Mouse (Mus musculus) cerebellum, postnatal 10 days (tissue): ENCODE measurements around the gene 0610012G03Rik.
A peak's percentile ranks its signal among the peaks of the same experiment; 100 is the strongest.
"Not testable (repeated sequence)": the region's sequence is repeated elsewhere in the genome, so short reads cannot be mapped to it uniquely, and the experiment has no call there.

ENCODE experiments used
- DNase-seq, 2 experiments: peaks; one replicate each; pipeline ENCODE4 v3.0.0; 2021; ENCODE audit warnings: mixed read lengths in 2 of 2

Gene 0610012G03Rik

DNA sequence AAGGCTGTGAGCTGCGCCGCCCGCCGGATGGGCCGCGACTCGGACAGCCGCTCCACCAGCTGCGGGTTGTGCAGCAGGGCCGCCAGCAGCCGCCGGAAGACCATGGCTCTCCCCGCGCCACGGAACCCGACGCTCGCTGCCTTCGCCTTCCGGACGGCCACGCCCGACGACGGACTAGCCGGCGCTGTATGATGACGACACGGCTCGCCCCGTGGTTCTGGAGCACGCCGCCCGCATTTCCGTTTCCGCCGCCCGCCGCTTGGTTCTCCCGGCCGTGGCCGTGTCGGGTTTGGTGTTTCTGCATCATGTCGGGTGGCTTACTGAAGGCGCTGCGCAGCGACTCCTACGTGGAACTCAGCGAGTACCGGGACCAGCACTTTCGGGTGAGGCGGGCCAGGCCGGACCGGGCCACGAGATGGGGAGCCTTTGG is at the start of gene 0610012G03Rik, which contains the start of gene Ncbp2:
TSS of gene 0610012G03Rik (minus strand) at position 150 of the 430 bp plus-strand sequence.
TSS of gene Ncbp2 (plus strand) at position 169 of the 430 bp plus-strand sequence.
- DNase-seq: peak; percentile 99

DNA sequence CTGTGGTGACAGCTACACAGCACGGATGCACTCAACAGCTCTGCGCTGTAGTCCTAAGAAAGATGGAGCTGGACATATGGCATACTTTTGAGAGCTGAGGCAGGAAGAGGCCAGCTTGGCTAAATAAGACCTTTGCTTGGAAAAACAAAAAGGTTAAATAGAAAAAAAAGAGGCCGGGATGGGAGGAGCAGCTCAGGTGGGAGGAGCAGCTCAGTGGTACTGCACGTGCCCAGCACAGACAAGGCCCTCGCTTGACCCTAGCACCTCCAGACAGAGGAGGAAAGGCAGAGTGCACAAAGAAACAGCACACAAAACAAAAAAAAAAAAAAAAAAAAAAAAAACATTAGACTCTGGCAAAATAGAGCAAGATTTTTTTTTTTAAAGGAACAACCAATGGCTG is 48.1 kb upstream of the 0610012G03Rik start:
- no peak for DNase-seq

DNA sequence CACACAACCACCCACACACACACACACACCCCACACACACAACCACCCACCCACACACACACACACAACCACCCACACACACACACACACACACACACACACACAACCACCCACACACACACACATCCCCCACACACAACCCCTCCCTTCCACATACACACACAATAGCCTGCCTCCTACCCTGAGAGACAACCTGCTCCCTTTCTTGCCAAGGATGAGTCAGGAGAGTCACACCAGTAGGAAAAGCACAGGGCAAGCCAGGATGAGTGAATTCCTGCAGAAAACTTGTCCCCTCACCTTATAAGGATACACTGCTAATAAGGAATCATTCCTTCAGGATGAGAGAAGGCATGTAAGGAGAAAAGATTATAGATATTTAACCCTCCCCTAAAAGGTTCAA is 45.7 kb upstream of the 0610012G03Rik start:
- DNase-seq: no peak

DNA sequence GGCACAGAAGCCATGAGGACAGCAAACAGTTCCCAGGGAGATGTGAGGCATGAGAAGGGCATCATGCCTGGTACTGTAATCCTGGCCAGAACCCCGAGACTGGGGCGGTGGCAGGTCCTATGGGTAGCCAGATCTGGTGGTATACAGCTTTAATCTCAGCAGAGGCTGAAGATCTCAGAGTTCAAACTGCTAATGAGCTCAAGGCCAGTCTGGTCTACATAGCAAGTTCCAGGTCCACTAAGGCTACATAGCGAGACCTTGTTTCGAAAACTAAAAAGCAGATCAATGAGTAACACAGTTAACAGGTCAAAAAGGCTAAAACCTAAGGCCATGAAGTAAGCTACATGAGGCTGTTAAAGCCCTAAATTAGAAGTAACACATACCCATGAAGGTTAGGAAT is 44.9 kb upstream of the 0610012G03Rik start:
- no peak for DNase-seq

DNA sequence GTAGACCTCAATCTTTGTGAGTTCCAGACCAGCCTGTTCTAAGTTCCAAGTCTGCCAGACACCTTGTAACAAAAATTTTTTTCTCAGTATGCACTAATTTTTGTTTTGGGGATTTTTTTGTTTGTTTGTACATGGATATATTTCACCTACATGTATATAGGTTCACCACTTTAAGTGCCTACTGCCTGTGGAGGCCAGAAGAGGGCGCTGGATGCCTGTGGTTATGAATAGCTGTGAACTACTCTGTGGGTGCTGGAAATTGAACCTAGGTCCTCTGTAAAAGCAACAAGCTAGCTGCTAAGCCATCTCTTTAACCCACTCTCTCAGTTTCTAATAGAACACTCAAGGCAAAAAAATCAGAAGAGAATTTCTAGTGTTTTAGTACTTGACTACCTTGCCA is 43.7 kb upstream of the 0610012G03Rik start:
- DNase-seq: no peak

DNA sequence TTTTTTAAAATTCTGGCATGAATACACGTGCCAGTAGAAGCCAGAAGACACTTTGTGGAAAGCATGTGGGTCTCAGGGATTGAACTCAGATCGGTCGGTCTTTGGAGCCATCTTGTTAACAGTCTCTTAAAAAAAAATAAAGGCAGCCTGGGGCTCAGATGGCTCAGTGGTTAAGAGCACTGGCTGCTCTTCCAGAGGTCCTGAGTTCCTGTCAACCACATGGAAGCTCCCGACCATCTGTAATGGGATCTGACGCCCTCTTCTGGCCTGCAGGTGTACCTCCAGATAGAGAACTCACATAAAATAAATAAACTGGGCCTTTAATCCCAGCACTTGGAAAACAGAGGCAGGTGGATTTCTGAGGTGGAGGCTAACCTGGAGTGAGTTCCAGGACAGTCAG is 32.7 kb upstream of the 0610012G03Rik start:
- DNase-seq: no peak

DNA sequence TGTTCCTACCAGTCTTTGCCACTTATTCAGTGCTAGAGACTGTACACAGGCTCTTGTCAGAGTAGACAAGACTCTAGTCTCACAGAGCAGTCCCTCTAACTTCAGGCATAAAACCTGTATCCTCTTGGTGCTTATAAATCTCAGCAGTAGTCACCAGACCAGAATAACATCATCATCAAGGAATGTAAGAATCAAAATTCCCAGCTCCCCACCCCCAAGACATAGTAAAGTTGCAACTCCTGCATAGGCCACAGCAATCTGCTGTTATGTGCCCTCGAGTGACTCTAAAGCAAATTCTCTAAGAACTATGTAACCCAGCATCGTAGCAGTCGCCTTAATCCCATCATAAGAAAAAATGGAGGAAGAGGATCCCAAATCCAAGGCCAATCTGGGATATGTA is 31.2 kb upstream of the 0610012G03Rik start:
- DNase-seq: no peak

DNA sequence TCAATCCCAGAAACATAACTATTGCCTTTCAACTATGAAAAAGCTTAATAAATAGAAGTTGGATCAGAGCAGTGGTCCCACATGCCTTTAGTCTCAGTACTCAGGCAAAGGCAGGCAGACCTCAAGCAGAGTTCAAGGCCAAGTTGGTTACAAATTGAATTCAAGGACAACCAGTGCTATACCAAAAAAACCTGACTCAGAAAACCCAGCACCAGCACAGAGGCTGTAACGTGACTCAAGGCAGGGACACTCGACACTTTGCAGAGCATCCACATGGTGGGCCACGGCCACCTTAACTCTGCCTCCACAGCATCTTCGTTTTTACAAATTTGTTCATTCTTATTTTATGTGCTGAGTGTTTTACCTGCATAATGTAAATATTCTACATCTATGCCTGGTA is 27.0 kb upstream of the 0610012G03Rik start:
- DNase-seq: no peak

DNA sequence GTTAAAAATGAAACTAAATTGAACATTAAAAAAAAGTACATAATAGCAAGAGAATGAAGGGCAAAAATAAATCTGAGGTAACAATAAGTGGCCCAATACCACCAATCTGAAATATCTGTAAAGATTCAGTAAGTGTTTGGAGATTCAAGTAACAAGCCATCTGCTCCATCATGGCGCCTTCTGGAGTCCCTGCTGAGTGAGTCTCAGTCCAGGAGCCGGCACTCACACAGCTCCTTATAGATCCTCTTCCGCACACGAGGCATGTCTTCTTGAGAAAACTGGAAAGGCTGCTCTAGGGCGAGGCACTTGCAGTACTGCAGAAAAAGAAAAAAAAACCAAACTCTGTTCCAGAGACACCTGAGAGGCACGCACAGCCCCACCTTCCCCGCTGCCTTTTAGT is 14.9 kb upstream of the 0610012G03Rik start:
- DNase-seq: no peak

DNA sequence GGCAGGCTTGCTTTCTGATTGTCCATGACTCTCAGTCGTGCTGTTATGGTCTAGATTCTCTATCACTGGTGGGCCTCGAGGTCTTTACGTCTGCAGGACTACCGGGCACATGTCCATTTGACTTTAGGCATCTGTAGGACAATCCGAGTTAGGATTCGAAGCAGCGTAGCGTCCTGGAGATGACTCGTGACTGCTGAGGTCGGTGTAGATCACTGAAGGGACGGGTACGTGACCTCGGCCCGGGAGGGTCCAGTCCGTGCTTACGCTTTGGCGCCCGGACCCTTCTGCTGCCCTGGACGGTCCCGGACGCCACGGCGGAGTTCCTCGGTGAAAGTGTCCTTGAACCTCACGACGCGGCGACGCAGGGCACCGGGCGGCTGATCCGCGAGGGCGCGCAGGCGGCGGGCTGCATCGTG is 385 bp downstream of the 0610012G03Rik start:
- no peak for DNase-seq

DNA sequence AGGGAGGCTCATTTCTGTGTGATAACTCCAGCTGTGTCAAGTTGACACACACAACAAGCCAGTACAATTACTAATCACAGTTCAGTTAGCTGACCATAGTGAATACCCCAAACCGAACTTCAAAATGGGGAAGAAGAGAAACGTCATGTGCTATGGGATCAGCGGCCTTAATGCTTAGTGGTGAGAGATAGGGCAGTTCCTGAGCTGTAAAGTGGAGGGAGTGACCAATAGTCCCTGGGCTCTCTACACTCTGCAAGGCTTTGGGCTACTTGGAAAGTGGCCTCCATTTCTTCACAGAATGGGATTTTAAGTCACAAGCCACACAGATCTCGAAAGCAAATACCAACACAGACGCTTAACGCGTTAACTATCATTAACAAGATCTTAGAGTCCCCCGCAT is 961 bp downstream of the 0610012G03Rik start:
- DNase-seq: no peak

DNA sequence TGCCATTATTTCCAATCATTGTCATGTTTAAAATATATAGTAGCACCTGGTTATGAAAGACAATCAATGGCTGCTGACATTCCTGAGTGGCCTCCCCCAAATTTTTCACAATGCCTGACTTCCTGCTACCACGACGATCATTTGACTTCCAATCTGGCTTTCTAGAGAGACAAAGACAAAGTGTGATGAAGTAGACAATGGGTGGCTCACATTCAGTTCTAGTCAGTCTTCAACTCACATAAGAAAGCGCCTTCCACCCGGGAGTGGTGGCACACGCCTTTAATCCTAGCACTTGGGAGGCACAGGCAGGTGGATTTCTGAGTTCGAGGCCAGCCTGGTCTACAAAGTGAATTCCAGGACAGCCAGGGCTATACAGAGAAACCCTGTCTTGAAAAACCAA is 2.3 kb downstream of the 0610012G03Rik start:
- not testable (repeated sequence) for DNase-seq

DNA sequence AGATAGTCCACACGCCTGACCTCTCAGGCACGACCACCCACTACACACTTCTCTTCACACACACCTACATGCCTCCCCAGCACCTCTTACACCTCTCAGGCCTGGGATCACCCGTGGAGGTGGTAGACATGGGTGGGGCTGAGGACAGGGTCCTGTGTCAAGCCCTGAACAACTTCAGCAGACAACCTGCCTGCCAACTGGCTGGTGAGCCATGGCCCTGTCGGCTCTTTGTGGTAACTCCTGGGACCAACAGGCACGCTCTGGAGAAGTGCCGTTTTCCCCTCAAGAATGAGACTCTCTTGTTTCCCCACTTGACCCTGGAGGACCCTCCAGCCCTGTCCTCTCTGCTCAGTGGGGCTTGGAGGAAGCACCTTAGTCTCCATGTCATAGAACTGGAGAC is 2.9 kb downstream of the 0610012G03Rik start:
- no peak for DNase-seq

DNA sequence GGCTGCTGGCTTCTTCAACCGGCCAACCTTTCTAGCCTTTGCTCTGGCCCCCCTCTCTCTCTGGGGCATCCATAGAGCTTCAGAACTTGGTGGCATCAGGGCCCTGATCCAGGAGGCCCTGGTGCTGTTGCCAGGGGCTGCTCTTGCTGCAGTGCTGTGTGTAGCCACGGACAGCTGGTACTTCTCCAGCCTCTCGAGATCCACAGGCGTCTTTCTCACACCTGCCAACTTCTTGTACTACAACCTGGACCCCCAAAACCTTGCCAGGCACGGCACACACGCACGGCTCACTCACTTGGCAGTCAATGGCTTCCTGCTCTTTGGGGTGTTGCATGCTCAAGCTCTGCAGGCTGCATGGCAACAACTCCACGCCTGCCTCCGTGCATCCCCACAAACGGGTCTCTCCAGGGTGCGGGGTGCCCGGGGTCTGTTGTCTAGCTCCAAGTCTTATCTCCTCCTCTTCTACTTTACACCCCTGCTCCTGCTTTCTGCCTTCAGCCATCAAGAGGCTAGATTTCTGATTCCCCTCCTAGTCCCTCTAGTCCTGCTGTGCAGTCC is 3.5 kb downstream of the 0610012G03Rik start:
- DNase-seq: peak; percentile 56 to 65

DNA sequence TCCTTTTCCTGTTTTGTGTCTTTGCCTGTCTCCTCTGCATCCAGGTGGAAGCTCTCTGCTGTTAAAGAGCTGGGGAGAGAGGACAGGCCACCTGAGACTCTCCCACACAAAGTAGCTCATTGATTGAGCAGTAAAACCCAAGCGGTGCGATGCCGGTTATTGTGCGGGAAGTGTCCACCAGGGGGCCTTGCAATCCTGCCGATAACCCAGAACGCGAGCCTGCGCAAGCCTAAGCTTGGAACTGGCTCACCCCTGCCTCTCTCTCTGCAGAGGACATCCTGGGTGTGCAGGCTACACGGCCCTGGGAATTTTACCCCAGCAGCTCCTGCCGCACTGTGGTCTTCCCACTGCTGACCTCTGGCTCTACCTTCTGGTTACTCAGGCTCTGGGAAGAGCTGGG is 4.3 kb downstream of the 0610012G03Rik start:
- DNase-seq: peak; percentile 88 to 91

DNA sequence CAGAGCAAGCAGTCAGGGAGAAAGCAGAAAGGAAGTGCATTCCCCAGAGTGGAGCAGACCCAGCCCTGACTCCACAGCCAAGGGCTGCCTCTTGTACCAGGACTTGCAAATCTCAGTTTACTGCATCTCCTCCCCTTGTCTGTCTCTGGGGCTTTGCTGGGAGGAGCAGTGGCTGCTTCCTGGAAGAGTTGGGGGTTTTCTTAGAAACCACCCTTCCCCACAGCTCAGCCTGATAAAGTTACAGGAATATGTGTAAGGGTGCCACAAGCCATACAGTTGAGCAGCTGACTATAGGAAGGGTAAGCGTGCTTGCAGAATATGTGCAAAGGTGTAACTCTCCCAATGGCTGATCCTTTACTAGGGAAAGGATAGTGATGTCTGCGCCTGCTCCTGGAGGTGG is 7.7 kb downstream of the 0610012G03Rik start:
- no peak for DNase-seq

DNA sequence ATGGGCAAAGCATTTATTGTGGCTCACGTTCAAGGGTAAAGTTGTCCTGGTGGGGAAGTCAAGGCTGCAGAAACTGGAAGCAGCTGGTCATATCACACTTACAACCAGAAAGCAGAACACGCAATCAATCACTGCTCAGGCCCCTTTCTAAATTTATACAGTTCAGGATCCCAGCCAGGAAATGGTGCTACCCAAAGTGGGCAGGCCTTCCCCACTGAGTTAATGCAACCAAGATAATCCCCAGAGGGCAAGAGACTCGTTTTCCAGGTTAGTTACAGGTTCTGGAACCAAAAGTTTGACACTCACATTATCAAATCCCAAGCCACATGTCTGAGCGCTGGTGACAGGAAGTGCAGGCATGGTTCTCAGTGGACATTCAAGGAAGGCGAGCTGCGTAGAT is 9.4 kb downstream of the 0610012G03Rik start:
- DNase-seq: no peak

DNA sequence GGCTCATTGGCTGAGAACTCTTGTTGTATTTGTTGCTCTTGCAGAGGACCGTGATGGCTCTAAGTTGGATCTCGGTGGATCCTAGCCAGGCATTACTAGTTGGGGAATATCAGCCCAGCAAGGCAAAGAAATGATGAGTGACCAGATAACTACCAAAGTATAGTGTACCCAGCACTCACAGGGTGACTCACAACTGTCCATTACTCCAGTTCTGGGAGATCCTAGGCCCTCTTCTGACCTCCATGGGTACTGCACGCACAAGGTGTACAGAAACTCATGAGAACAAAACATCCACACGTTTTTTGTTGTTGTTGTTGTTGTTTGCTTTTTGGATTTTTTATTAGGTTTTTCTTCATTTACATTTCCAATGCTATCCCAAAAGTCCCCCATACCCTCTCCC is 11.7 kb downstream of the 0610012G03Rik start:
- no peak for DNase-seq

DNA sequence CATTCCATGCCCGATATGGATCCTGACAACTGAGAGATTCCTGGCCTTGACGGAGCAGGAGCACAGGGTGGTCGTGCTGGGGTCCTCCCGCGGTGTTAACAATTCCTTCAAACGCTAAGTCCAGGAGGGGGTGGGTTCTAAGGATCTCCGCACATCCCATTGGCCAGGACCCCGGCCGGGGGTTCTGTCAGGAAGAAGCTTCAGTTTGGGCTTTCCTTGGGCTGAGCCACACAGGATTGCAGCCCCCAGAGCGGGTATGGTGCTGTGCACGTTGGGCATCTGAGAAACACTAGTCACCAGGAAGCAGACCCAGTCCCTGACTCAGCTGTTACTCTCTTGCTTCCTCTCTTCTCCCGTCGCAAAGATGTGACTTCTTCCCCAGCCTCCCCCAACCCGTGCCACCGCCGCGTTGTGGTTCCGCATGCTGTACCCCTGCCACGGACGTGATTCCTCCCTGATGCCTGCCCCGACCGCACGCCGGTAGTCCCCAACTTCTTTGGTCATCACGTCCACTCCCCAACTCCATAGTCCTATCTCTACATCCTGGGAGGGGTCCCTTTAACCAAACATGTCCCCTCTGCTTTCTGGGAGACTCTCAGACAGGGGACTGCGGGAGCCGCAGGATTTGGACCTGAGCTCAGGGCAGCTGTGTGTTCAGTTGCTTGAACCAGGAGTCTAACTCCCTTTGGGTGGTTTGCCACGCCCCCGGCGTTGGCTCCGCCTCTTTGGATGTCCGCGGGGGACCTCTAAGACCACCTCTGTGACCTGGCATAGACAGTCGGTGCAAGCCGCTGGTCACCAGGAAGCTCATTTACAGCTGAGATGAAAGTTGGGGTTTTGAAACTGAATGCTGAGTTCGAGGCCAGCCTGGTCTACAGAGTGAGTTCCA is 13.0 kb downstream of the 0610012G03Rik start:
- peak; percentile 54 to 59 for DNase-seq

DNA sequence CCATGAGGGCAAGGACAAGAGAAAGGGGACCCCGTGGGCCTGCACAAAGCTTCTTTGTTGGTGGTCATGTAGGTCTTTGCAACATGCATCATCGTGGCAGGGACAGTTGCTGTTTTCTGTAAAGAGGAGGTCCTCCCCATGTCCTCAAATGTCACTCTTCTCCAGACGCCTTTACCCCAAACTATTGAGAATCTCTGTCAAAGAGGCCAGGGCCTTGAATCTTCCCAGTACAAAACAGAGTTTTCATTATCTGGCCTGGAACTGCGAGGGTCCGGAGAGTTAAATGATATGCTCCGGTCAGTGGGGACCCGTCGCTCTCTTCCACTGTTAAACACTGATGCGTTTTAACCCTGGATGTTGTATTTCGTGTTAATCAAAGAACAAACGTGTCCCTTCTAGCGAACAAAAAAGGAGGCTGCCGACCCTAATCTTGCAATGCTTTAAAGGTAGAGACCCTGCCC is 13.7 kb downstream of the 0610012G03Rik start:
- peak in 1 of 2 experiments; percentile 51 for DNase-seq

DNA sequence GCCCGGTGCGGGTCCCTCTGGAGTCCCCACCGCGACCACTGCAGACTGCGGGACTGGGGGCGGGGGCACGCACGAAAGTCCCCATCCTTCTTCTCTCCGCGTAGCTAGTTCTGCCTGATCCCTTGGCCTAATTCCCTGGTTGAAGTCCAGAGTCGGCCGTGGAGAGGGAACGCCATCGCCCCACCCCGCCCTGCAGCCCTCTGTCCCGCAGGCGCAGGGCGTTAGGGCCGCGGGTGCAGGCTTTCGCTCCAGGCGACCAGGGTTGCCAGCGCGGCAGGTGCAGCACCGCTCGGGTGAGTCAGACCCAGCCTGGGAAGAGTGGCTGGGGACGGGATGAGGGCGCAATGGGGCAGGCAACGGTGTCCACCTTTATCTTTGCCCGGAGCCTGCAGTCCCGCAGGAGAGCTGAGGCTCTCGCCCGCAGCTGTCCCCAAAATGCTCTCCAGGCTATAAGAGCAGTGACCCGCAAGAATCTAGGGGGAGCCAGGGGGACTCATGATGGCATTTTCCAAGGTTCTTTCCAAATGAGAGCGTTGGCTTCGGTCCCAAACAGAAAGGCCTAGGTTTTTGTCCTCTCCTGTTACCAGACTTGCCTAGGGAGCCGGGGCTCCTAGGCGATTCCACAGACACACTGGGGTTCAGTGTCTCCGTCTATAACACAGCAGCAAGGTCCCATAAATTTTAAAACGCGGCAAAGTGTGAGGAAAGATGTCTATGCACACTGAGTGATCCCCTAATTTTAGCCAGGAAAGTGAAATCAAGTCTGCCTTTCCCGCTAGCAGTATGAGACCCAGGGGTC is 14.3 kb downstream of the 0610012G03Rik start, which contains the start of gene Pigz:
TSS of gene Pigz (plus strand) at position 101 of the 799 bp plus-strand sequence.
- peak; percentile 84 to 87 for DNase-seq

DNA sequence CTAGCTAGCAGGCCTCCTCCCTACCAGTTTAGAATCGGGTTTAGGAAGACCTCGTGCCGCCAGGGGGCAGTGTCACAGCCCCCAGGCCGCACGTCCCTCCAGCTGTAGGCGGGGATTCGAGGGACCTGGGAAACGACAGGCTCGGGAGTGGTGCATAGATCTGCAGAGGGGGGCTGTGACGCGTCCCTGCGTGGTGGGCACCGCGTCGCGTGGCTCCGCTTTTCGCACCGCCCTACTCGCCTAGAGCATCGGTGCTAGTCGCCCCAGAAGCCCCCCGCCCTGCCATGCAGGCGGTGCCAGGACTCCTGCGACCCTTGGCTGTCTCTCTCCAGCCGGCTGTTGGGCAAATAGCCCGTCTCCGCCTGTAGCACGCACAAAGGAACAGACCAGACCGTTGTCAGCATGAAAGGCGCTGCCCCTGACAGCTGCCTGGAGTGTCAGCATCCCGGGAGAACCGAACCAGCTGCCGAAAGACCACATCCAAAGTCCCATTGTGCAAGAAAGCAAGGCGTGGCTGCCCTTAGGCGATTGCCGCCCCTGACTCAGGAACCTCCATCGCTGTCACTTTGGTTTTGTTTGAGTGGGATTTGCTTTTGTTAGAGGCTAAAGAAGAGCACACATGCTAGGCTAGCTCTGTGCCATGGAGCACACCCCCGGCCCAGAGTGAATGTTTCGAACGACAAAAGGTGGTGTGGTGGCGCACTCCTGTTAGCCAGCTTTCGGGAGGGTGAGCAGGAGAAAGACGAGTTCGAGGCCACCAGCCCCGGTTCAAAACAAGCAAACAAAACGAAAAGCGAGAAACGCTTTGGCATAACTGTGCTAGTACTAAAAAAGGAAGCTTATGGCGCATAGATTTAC is 15.2 kb downstream of the 0610012G03Rik start:
- DNase-seq: peak; percentile 96 to 98
